Mouse (Mus musculus) neural tube, embryonic 11.5 days (tissue): ENCODE results near the gene Phex. TPM values are rescaled to one million over a fixed set of nuclear protein-coding genes. Genes with fewer than 3 reads are reported as not detected.
A peak's percentile ranks its signal among the peaks of the same experiment; 100 is the strongest.

Experiments used
- ATAC-seq: fragments of 200-750 bp; cut with Nextera tagmentation; 2 replicates; pipeline ENCODE4 v1.8.0; 2017; ENCODE audit warnings: moderate number of reproducible peaks, mild to moderate bottlenecking, moderate TSS enrichment, moderate library complexity; ENCODE audit not compliant: insufficient read depth, low FRiP score, low TSS enrichment
- DNase-seq: peaks from one replicate; pipeline ENCODE4 v3.0.0-alpha.2; 2015; ENCODE audit warnings: low spot score
- H3K27ac ChIP-seq: fragments of 300-500 bp; sonication (generic); 2 replicates; pipeline ENCODE4 v1.5.1; 2014; ENCODE audit warnings: low read depth, mild to moderate bottlenecking, low read length
- H3K27me3 ChIP-seq: fragments of 300-500 bp; sonication (generic); 2 replicates; pipeline ENCODE4 v1.6.1; 2014; ENCODE audit warnings: mild to moderate bottlenecking, low read length, mixed read lengths; ENCODE audit not compliant: control insufficient read depth, insufficient read depth
- H3K36me3 ChIP-seq: fragments of 300-500 bp; sonication (generic); 2 replicates; pipeline ENCODE4 v1.6.1; 2014; ENCODE audit warnings: mild to moderate bottlenecking, low read length, moderate library complexity, mixed read lengths; ENCODE audit not compliant: control insufficient read depth, insufficient read depth
- H3K4me1 ChIP-seq: fragments of 300-500 bp; sonication (generic); 2 replicates; pipeline ENCODE4 v1.6.1; 2014; ENCODE audit warnings: low read length, mixed read lengths; ENCODE audit not compliant: control insufficient read depth, insufficient read depth
- H3K4me2 ChIP-seq: fragments of 300-500 bp; sonication (generic); 2 replicates; pipeline ENCODE4 v1.6.1; 2014; ENCODE audit warnings: low read depth, mild to moderate bottlenecking, moderate library complexity
- H3K4me3 ChIP-seq: fragments of 300-500 bp; sonication (generic); 2 replicates; pipeline ENCODE4 v1.5.1; 2014; ENCODE audit warnings: low read depth, low read length
- H3K9ac ChIP-seq: fragments of 300-500 bp; sonication (generic); 2 replicates; pipeline ENCODE4 v1.6.1; 2014; ENCODE audit warnings: mild to moderate bottlenecking, low read length
- H3K9me3 ChIP-seq: fragments of 300-500 bp; sonication (generic); 2 replicates; pipeline ENCODE4 v1.6.1; 2016; ENCODE audit warnings: low read length; ENCODE audit not compliant: control insufficient read depth
- WGBS: fragments of 180-500 bp; shearing (Covaris S2); extraction: QIAGEN DNeasy Blood & Tissue Kit; methylation state at CpG from one replicate; pipeline ENCODE4 v1.1.7; 2014; 5-methylcytosine and 5-hydroxymethylcytosine counted together
- polyA plus RNA-seq: library from polyadenylated mRNA; unstranded; fragments of >200 nt; fragmentation: Nextera tagmentation; extraction: Ambion mirVana; gene quantifications from 2 replicates; pipeline ENCODE4 v1.2.1, GENCODE M21; 2014

The Phex gene
- polyA plus RNA-seq, 1 experiment from 2014 or later: 0.50 TPM

- H3K36me3 ChIP-seq: no peaks in the 10 kb centered on the region
- DNase-seq: no peak
- no peak overlapping the region for H3K27ac ChIP-seq
- H3K9ac ChIP-seq: no peak overlapping the region
- H3K4me1 ChIP-seq: no peaks in the 10 kb centered on the region
- no peak for ATAC-seq
- 50% methylated on average over 4 of the region's 4 CpGs for WGBS
- H3K27me3 ChIP-seq: no peaks in the 10 kb centered on the region
- no peak overlapping the region for H3K4me2 ChIP-seq
- H3K9me3 ChIP-seq: no peaks in the 10 kb centered on the region
- H3K4me3 ChIP-seq: no peak overlapping the region
Observed at GRCm38 (mm10) chrX:157334726-157335125, 80.4 kb downstream of the Phex start.

GRCm38 (mm10) chrX:157329821-157330220 lies 85.3 kb downstream of the Phex start:
- Histone ChIP-seq H3K27me3 (no peaks in the 10 kb centered on the region), H3K4me3 (no peak overlapping the region), H3K4me2 (no peak overlapping the region), H3K9me3 (no peaks in the 10 kb centered on the region), H3K36me3 (no peaks in the 10 kb centered on the region), H3K4me1 (no peaks in the 10 kb centered on the region), H3K9ac (no peak overlapping the region), H3K27ac (no peak overlapping the region)
- DNase-seq (no peak), ATAC-seq (no peak)
- 83% methylated on average over 3 of the region's 3 CpGs for WGBS

GRCm38 (mm10) chrX:157328396-157328795 lies 86.7 kb downstream of the Phex start:
- H3K9me3 ChIP-seq: no peaks in the 10 kb centered on the region
- DNase-seq (no peak), ATAC-seq (no peak)
- no peaks in the 10 kb centered on the region for H3K27me3 ChIP-seq
- no peak overlapping the region for H3K4me3 ChIP-seq
- H3K4me2 ChIP-seq: no peak overlapping the region
- 63% methylated on average over 1 of the region's 1 CpGs for WGBS
- no peaks in the 10 kb centered on the region for H3K4me1 ChIP-seq
- no peak overlapping the region for H3K27ac ChIP-seq
- no peak overlapping the region for H3K9ac ChIP-seq
- H3K36me3 ChIP-seq: no peaks in the 10 kb centered on the region

GRCm38 (mm10) chrX:157327756-157328155 lies 87.4 kb downstream of the Phex start:
- H3K36me3 ChIP-seq: no peaks in the 10 kb centered on the region

GRCm38 (mm10) chrX:157324396-157324795 lies 90.7 kb downstream of the Phex start:
- Histone ChIP-seq H3K27ac (no peak overlapping the region), H3K4me1 (no peaks in the 10 kb centered on the region), H3K9me3 (no peaks in the 10 kb centered on the region), H3K27me3 (no peaks in the 10 kb centered on the region), H3K4me3 (no peak overlapping the region), H3K4me2 (no peak overlapping the region), H3K9ac (no peak overlapping the region), H3K36me3 (no peaks in the 10 kb centered on the region)
- ATAC-seq: no peak
- 95% methylated on average over 3 of the region's 3 CpGs for WGBS
- DNase-seq: no peak

More at GRCm38 (mm10) chrX:157327756-157328155, 87.4 kb downstream of the Phex start:
- no peaks in the 10 kb centered on the region for H3K4me1 ChIP-seq
- DNase-seq: no peak
- no peak overlapping the region for H3K4me3 ChIP-seq
- H3K4me2 ChIP-seq: no peak overlapping the region
- no peak overlapping the region for H3K27ac ChIP-seq
- ATAC-seq: no peak
- H3K27me3 ChIP-seq: no peaks in the 10 kb centered on the region
- no peaks in the 10 kb centered on the region for H3K9me3 ChIP-seq
- WGBS: 92% methylated on average over 3 of the region's 3 CpGs
- no peak overlapping the region for H3K9ac ChIP-seq

GRCm38 (mm10) chrX:157310331-157310730 lies 104.8 kb downstream of the Phex start:
- no peak for ATAC-seq
- Histone ChIP-seq H3K4me3 (no peak overlapping the region), H3K9ac (no peak overlapping the region), H3K36me3 (no peaks in the 10 kb centered on the region), H3K9me3 (no peaks in the 10 kb centered on the region), H3K4me1 (no peaks in the 10 kb centered on the region), H3K4me2 (no peak overlapping the region), H3K27ac (no peak overlapping the region), H3K27me3 (no peaks in the 10 kb centered on the region)
- WGBS: 69% methylated on average over 3 of the region's 3 CpGs
- no peak for DNase-seq

- H3K4me2 ChIP-seq: no peak overlapping the region
- DNase-seq (no peak), ATAC-seq (no peak)
- no peak overlapping the region for H3K27ac ChIP-seq
- no peaks in the 10 kb centered on the region for H3K27me3 ChIP-seq
- no peaks in the 10 kb centered on the region for H3K4me1 ChIP-seq
- WGBS: 84% methylated on average over 1 of the region's 1 CpGs
- H3K4me3 ChIP-seq: no peak overlapping the region
- no peaks in the 10 kb centered on the region for H3K36me3 ChIP-seq
- no peak overlapping the region for H3K9ac ChIP-seq
- no peaks in the 10 kb centered on the region for H3K9me3 ChIP-seq
Observed at GRCm38 (mm10) chrX:157308171-157308570, 106.9 kb downstream of the Phex start.

GRCm38 (mm10) chrX:157307411-157307810 lies 107.7 kb downstream of the Phex start:
- no peak overlapping the region for H3K4me3 ChIP-seq
- no peaks in the 10 kb centered on the region for H3K4me1 ChIP-seq
- H3K27me3 ChIP-seq: no peaks in the 10 kb centered on the region
- H3K9ac ChIP-seq: no peak overlapping the region
- WGBS: 11% methylated on average over 3 of the region's 3 CpGs
- no peaks in the 10 kb centered on the region for H3K36me3 ChIP-seq
- no peaks in the 10 kb centered on the region for H3K9me3 ChIP-seq
- no peak overlapping the region for H3K4me2 ChIP-seq
- no peak overlapping the region for H3K27ac ChIP-seq
- DNase-seq: peak; percentile 35
- no peak for ATAC-seq

- no peak overlapping the region for H3K4me2 ChIP-seq
- no peak overlapping the region for H3K27ac ChIP-seq
- no peak overlapping the region for H3K4me3 ChIP-seq
- ATAC-seq (no peak), DNase-seq (no peak)
- H3K27me3 ChIP-seq: no peaks in the 10 kb centered on the region
- no peaks in the 10 kb centered on the region for H3K36me3 ChIP-seq
- H3K9ac ChIP-seq: no peak overlapping the region
- no peaks in the 10 kb centered on the region for H3K9me3 ChIP-seq
- H3K4me1 ChIP-seq: no peaks in the 10 kb centered on the region
- WGBS: 39% methylated on average over 4 of the region's 4 CpGs
Observed at GRCm38 (mm10) chrX:157306796-157307405, 108.2 kb downstream of the Phex start.
